Mouse (Mus musculus) forebrain, embryonic 11.5 days (tissue): ENCODE measurements around the gene Mrpl3. TPM values are rescaled to one million over a fixed set of nuclear protein-coding genes. Genes with fewer than 3 reads are reported as not detected.

ENCODE experiments used
- ATAC-seq: fragments of 200-750 bp; cut with Nextera tagmentation; replicated peaks from 2 replicates; pipeline ENCODE4 v1.8.0; 2017; ENCODE audit warnings: moderate TSS enrichment; ENCODE audit not compliant: low FRiP score
- DNase-seq: peaks from one replicate; pipeline ENCODE4 v3.0.0-alpha.2; 2017; ENCODE audit warnings: low spot score
- H3K27ac ChIP-seq: fragments of 300-500 bp; sonication (generic); 2 replicates; pipeline ENCODE4 v1.5.1; 2014; ENCODE audit warnings: low read depth, low read length
- H3K27me3 ChIP-seq: fragments of 300-500 bp; sonication (generic); 2 replicates; pipeline ENCODE4 v1.6.1; 2014; ENCODE audit warnings: mild to moderate bottlenecking, low read length, mixed read lengths; ENCODE audit not compliant: control insufficient read depth, insufficient read depth
- H3K36me3 ChIP-seq: fragments of 300-500 bp; sonication (generic); 2 replicates; pipeline ENCODE4 v1.6.1; 2014; ENCODE audit warnings: mild to moderate bottlenecking, low read length, moderate library complexity, mixed read lengths; ENCODE audit not compliant: control insufficient read depth, insufficient read depth
- H3K4me1 ChIP-seq: fragments of 300-500 bp; sonication (generic); replicated peaks from 2 replicates; pipeline ENCODE4 v1.6.1; 2014; ENCODE audit warnings: low read length, mixed read lengths; ENCODE audit not compliant: control insufficient read depth, insufficient read depth
- H3K4me2 ChIP-seq: fragments of 300-500 bp; sonication (generic); 2 replicates; pipeline ENCODE4 v1.6.1; 2014; ENCODE audit warnings: low read depth, mild to moderate bottlenecking, low read length, moderate library complexity, mixed read lengths; ENCODE audit not compliant: severe bottlenecking
- H3K4me3 ChIP-seq: fragments of 300-500 bp; sonication (generic); 2 replicates; pipeline ENCODE4 v1.5.1; 2014; ENCODE audit warnings: low read depth, low read length
- H3K9ac ChIP-seq: fragments of 300-500 bp; sonication (generic); 2 replicates; pipeline ENCODE4 v1.6.1; 2014; ENCODE audit warnings: low read length
- H3K9me3 ChIP-seq: fragments of 300-500 bp; sonication (generic); 2 replicates; pipeline ENCODE4 v1.6.1; 2016; ENCODE audit warnings: low read length, mixed read lengths; ENCODE audit not compliant: control insufficient read depth
- WGBS: fragments of 180-500 bp; shearing (Covaris S2); extraction: QIAGEN DNeasy Blood & Tissue Kit; methylation state at CpG from one replicate; pipeline ENCODE4 v1.1.7; 2014; 5-methylcytosine and 5-hydroxymethylcytosine counted together
- polyA plus RNA-seq: library from polyadenylated mRNA; unstranded; fragments of >200 nt; fragmentation: Nextera tagmentation; extraction: Ambion mirVana; gene quantifications from 2 replicates; pipeline ENCODE4 v1.2.1, GENCODE M21; 2014

Mrpl3 gene
- polyA plus RNA-seq = 125 and 126 TPM in 2 replicates

- peak; percentile 88 for ATAC-seq
- Histone ChIP-seq H3K4me1 (no peaks in the 10 kb centered on the region; the same call in 1 of the 2 replicates), H3K36me3 (peaks cover 5% of the 10 kb centered on the region; the same call in 1 of the 2 replicates), H3K27me3 (no peaks in the 10 kb centered on the region), H3K4me2 (peak within 1 kb of the TSS; percentile 71), H3K9me3 (no peaks in the 10 kb centered on the region), H3K9ac (peak within 1 kb of the TSS; percentile 97), H3K27ac (peak within 1 kb of the TSS; percentile 31; the same call in 1 of the 2 replicates), H3K4me3 (peak within 1 kb of the TSS; percentile 89)
- WGBS = under 1% methylated on average over 31 of the region's 31 CpGs
- DNase-seq = peak; percentile 91
Observed at GRCm38 (mm10) chr9:105053147-105053557, at the start of gene Mrpl3. TSS of gene Mrpl3 (plus strand) at chr9:105053239.

GRCm38 (mm10) chr9:105010721-105011120 is 42.3 kb upstream of the Mrpl3 start:
- no peaks in the 10 kb centered on the region for H3K4me1 ChIP-seq
- H3K9ac ChIP-seq = no peak overlapping the region
- no peak overlapping the region for H3K27ac ChIP-seq
- ATAC-seq (no peak), DNase-seq (no peak)
- no peaks in the 10 kb centered on the region for H3K36me3 ChIP-seq
- no peaks in the 10 kb centered on the region for H3K9me3 ChIP-seq
- no peak overlapping the region for H3K4me2 ChIP-seq
- WGBS = 31% methylated on average over 2 of the region's 2 CpGs
- H3K4me3 ChIP-seq = no peak overlapping the region
- H3K27me3 ChIP-seq = no peaks in the 10 kb centered on the region

- H3K4me3 ChIP-seq = no peak overlapping the region
- no peak overlapping the region for H3K27ac ChIP-seq
Observed at GRCm38 (mm10) chr9:105018186-105018585, 34.9 kb upstream of the Mrpl3 start.

GRCm38 (mm10) chr9:105028311-105028710 is 24.7 kb upstream of the Mrpl3 start:
- Histone ChIP-seq H3K9ac (no peak overlapping the region), H3K4me1 (no peaks in the 10 kb centered on the region), H3K4me3 (no peak overlapping the region), H3K36me3 (no peaks in the 10 kb centered on the region), H3K27me3 (no peaks in the 10 kb centered on the region), H3K27ac (no peak overlapping the region), H3K4me2 (no peak overlapping the region), H3K9me3 (no peaks in the 10 kb centered on the region)
- DNase-seq = no peak
- no peak for ATAC-seq
- WGBS = 71% methylated on average over 3 of the region's 3 CpGs

More at GRCm38 (mm10) chr9:105018186-105018585, 34.9 kb upstream of the Mrpl3 start:
- 94% methylated on average over 7 of the region's 7 CpGs for WGBS
- Histone ChIP-seq H3K4me1 (no peaks in the 10 kb centered on the region), H3K9me3 (no peaks in the 10 kb centered on the region), H3K9ac (no peak overlapping the region), H3K4me2 (no peak overlapping the region), H3K27me3 (no peaks in the 10 kb centered on the region), H3K36me3 (no peaks in the 10 kb centered on the region)
- DNase-seq (no peak), ATAC-seq (no peak)

- H3K4me2 ChIP-seq = no peak overlapping the region
- H3K27me3 ChIP-seq = no peaks in the 10 kb centered on the region
- no peak overlapping the region for H3K4me3 ChIP-seq
- H3K36me3 ChIP-seq = no peaks in the 10 kb centered on the region
- 95% methylated on average over 9 of the region's 9 CpGs for WGBS
- no peak overlapping the region for H3K9ac ChIP-seq
- H3K27ac ChIP-seq = no peak overlapping the region
- no peak for ATAC-seq
- H3K9me3 ChIP-seq = no peaks in the 10 kb centered on the region
- no peak for DNase-seq
- no peaks in the 10 kb centered on the region for H3K4me1 ChIP-seq
Observed at GRCm38 (mm10) chr9:105032572-105032971, 20.5 kb upstream of the Mrpl3 start.

- no peak overlapping the region for H3K4me3 ChIP-seq
- H3K36me3 ChIP-seq = no peaks in the 10 kb centered on the region
- no peak overlapping the region for H3K4me2 ChIP-seq
- no peaks in the 10 kb centered on the region for H3K9me3 ChIP-seq
- no peak overlapping the region for H3K27ac ChIP-seq
- H3K27me3 ChIP-seq = no peaks in the 10 kb centered on the region
- no peaks in the 10 kb centered on the region for H3K4me1 ChIP-seq
- no peak overlapping the region for H3K9ac ChIP-seq
- WGBS = 91% methylated on average over 7 of the region's 7 CpGs
- DNase-seq (no peak), ATAC-seq (no peak)
Observed at GRCm38 (mm10) chr9:105033641-105034040, 19.4 kb upstream of the Mrpl3 start.

GRCm38 (mm10) chr9:105037847-105038246 is 15.2 kb upstream of the Mrpl3 start:
- Histone ChIP-seq H3K9ac (no peak overlapping the region), H3K27me3 (no peaks in the 10 kb centered on the region), H3K9me3 (no peaks in the 10 kb centered on the region), H3K36me3 (no peaks in the 10 kb centered on the region), H3K4me3 (no peak overlapping the region), H3K4me2 (no peak overlapping the region), H3K4me1 (no peaks in the 10 kb centered on the region), H3K27ac (no peak overlapping the region)
- ATAC-seq = no peak
- DNase-seq = no peak
- 77% methylated on average over 3 of the region's 3 CpGs for WGBS

- no peak for ATAC-seq
Observed at GRCm38 (mm10) chr9:105046014-105046413, 7.0 kb upstream of the Mrpl3 start.

GRCm38 (mm10) chr9:105048351-105048750 is 4.7 kb upstream of the Mrpl3 start:
- 66% methylated on average over 10 of the region's 10 CpGs for WGBS
- Histone ChIP-seq H3K4me3 (no peak overlapping the region), H3K9me3 (no peaks in the 10 kb centered on the region), H3K4me2 (no peak overlapping the region), H3K27me3 (no peaks in the 10 kb centered on the region), H3K27ac (no peak overlapping the region), H3K4me1 (no peaks in the 10 kb centered on the region), H3K9ac (no peak overlapping the region), H3K36me3 (no peaks in the 10 kb centered on the region)
- ATAC-seq = no peak
- DNase-seq = no peak

More at GRCm38 (mm10) chr9:105046014-105046413, 7.0 kb upstream of the Mrpl3 start:
- H3K4me3 ChIP-seq = no peak overlapping the region
- no peaks in the 10 kb centered on the region for H3K4me1 ChIP-seq
- H3K36me3 ChIP-seq = no peaks in the 10 kb centered on the region
- H3K9ac ChIP-seq = no peak overlapping the region
- H3K9me3 ChIP-seq = no peaks in the 10 kb centered on the region
- WGBS = 81% methylated on average over 7 of the region's 7 CpGs
- H3K4me2 ChIP-seq = no peak overlapping the region
- DNase-seq = no peak
- no peak overlapping the region for H3K27ac ChIP-seq
- H3K27me3 ChIP-seq = no peaks in the 10 kb centered on the region
